Mouse (Mus musculus) neural tube, embryonic 13.5 days (tissue): ENCODE data around the gene Sprr2b. TPM values are rescaled to one million over a fixed set of nuclear protein-coding genes. Genes with fewer than 3 reads are reported as not detected.
"Not testable (repeated sequence)": the region's sequence is repeated elsewhere in the genome, so short reads cannot be mapped to it uniquely, and the experiment has no call there.

Source experiments
- ATAC-seq: fragments of 200-750 bp; cut with Nextera tagmentation; 2 replicates; pipeline ENCODE4 v1.8.0; 2017; ENCODE audit warnings: low read depth, mild to moderate bottlenecking, moderate TSS enrichment, moderate library complexity
- H3K27ac ChIP-seq: fragments of 300-500 bp; sonication (generic); replicated peaks from 2 replicates; pipeline ENCODE4 v1.5.1; 2015; ENCODE audit warnings: moderate library complexity, mild to moderate bottlenecking, inconsistent platforms
- H3K27me3 ChIP-seq: fragments of 300-500 bp; sonication (generic); 2 replicates; pipeline ENCODE4 v1.6.1; 2015; ENCODE audit warnings: mild to moderate bottlenecking, inconsistent platforms
- H3K36me3 ChIP-seq: fragments of 300-500 bp; sonication (generic); 2 replicates; pipeline ENCODE4 v1.6.1; 2015; ENCODE audit warnings: mild to moderate bottlenecking, inconsistent platforms
- H3K4me1 ChIP-seq: fragments of 300-500 bp; sonication (generic); replicated peaks from 2 replicates; pipeline ENCODE4 v1.6.1; 2015; ENCODE audit warnings: inconsistent platforms
- H3K4me2 ChIP-seq: fragments of 300-500 bp; sonication (generic); 2 replicates; pipeline ENCODE4 v1.6.1; 2015; ENCODE audit warnings: inconsistent platforms, mild to moderate bottlenecking, moderate library complexity
- H3K4me3 ChIP-seq: fragments of 300-500 bp; sonication (generic); 2 replicates; pipeline ENCODE4 v1.5.1; 2015; ENCODE audit warnings: mild to moderate bottlenecking, inconsistent platforms
- H3K9ac ChIP-seq: fragments of 300-500 bp; sonication (generic); 2 replicates; pipeline ENCODE4 v1.6.1; 2015; ENCODE audit warnings: moderate library complexity, mild to moderate bottlenecking, inconsistent platforms
- H3K9me3 ChIP-seq: fragments of 300-500 bp; sonication (generic); 2 replicates; pipeline ENCODE4 v1.6.1; 2016; ENCODE audit warnings: inconsistent platforms
- WGBS: fragments of 180-500 bp; shearing (Covaris S2); methylation state at CpG from one replicate; pipeline ENCODE4 v1.1.7; 2015; 5-methylcytosine and 5-hydroxymethylcytosine counted together
- polyA plus RNA-seq: library from polyadenylated mRNA; unstranded; fragments of >200 nt; fragmentation: Nextera tagmentation; extraction: Ambion mirVana; gene quantifications from 2 replicates; pipeline ENCODE4 v1.2.1, GENCODE M21; 2015

Gene Sprr2b
- polyA plus RNA-seq, result not detected in 2 replicates

- Histone ChIP-seq H3K4me2 (no peak within 1 kb of the TSS), H3K4me3 (no peak within 1 kb of the TSS), H3K36me3 (no peaks in the 10 kb centered on the region), H3K4me1 (no peaks in the 10 kb centered on the region), H3K9me3 (no peaks in the 10 kb centered on the region), H3K27me3 (no peaks in the 10 kb centered on the region), H3K27ac (no peak within 1 kb of the TSS), H3K9ac (no peak within 1 kb of the TSS)
- no peak for ATAC-seq
- whole genome bisulfite sequencing, result 75% methylated on average over 2 of the region's 2 CpGs
Observed at GRCm38 (mm10) chr3:92316320-92316719, at the start of gene Sprr2b. Gene Sprr2b, plus strand, starts transcription at chr3:92316620.

DNA sequence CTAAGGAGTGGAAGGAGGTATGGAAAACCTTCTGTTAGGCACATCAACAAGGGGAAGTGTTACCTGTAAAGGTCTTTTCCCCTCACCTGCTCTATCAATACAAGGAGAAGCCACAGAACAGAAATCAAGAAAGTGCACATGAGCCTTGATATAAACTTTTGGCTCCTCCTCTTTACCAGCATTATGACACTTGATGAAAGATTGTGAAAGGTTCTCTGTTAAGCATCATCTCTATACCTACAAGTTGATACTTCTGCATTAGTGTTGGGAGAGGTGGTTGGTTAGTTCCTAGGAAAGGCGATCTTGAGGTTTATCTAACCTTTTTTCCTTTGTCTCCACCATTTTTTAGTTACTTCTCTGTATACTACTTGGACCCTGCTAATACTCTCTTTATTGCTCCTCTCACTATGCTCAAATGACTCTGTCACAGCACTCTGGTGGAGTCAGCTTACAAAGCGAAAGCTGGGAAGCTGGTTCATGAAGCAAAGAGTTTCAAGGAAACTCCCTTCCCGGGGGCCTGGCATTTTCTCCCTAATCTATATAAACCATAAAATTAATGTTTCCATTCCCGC, 44.9 kb upstream of the Sprr2b start:
- WGBS, result no CpG with 5 or more reads among the region's 4 CpGs
- H3K27me3 ChIP-seq, H3K4me1 ChIP-seq, H3K4me2 ChIP-seq, H3K9ac ChIP-seq, H3K36me3 ChIP-seq, H3K27ac ChIP-seq, H3K4me3 ChIP-seq, H3K9me3 ChIP-seq: not testable (repeated sequence)
- ATAC-seq, result 0 out of 2 replicates have a peak, but pooled peaks have one; percentile 27

DNA sequence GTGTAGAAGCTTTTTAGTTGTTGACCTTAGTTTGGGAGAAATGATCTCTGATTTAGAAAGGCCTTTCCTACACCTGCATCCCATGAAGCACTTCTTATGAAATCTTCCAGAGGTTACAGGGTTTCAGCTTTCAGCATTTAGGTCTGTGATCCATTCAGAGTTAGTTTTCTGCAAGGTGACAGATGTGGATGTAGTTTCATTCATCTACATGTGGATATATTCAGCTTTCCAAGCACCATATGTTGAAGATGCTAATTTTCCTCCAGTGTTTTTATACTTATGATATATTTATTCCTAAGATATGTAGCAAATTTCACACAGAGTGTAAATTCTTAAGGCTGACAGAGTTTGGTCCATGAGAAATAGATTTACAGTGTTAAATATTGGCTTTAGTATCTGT, 42.9 kb upstream of the Sprr2b start:
- H3K36me3 ChIP-seq, ATAC-seq: not testable (repeated sequence)

DNA sequence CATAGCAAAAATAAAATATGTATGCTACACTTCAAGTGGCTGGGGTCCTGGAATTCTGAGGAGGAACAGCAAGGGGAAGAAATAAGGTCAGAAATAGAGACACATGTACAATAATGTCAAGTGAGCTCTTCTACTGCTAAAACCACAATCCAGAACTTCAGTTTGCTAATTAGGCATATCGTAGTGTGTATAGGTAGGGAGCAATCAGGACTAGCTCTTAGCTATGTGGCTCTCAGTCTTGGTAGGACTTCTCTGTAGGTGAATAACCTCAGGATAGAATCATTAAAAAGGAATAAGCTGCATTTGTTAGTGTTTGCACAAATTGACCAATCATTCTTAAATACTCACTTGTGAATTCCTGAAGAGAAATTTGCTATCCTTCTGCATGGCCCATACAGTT, 42.4 kb upstream of the Sprr2b start:
- H3K9me3 ChIP-seq, ATAC-seq, H3K4me3 ChIP-seq, H3K4me1 ChIP-seq, H3K27me3 ChIP-seq, H3K4me2 ChIP-seq, H3K27ac ChIP-seq, H3K36me3 ChIP-seq, H3K9ac ChIP-seq: not testable (repeated sequence)
- no CpG with 5 or more reads among the region's 1 CpGs for WGBS

More for the DNA sequence above, 42.9 kb upstream of the Sprr2b start:
- H3K9me3 ChIP-seq, H3K27ac ChIP-seq, H3K4me3 ChIP-seq, H3K4me2 ChIP-seq, H3K4me1 ChIP-seq, H3K9ac ChIP-seq, H3K27me3 ChIP-seq: not testable (repeated sequence)

GRCm38 (mm10) chr3:92279663-92280062, 36.8 kb upstream of the Sprr2b start:
- peak; percentile 64; the same call in 1 of the 2 replicates for ATAC-seq
- H3K9me3 ChIP-seq, H3K27me3 ChIP-seq, H3K4me2 ChIP-seq, H3K4me1 ChIP-seq, H3K4me3 ChIP-seq, H3K27ac ChIP-seq, H3K9ac ChIP-seq, H3K36me3 ChIP-seq: not testable (repeated sequence)

DNA sequence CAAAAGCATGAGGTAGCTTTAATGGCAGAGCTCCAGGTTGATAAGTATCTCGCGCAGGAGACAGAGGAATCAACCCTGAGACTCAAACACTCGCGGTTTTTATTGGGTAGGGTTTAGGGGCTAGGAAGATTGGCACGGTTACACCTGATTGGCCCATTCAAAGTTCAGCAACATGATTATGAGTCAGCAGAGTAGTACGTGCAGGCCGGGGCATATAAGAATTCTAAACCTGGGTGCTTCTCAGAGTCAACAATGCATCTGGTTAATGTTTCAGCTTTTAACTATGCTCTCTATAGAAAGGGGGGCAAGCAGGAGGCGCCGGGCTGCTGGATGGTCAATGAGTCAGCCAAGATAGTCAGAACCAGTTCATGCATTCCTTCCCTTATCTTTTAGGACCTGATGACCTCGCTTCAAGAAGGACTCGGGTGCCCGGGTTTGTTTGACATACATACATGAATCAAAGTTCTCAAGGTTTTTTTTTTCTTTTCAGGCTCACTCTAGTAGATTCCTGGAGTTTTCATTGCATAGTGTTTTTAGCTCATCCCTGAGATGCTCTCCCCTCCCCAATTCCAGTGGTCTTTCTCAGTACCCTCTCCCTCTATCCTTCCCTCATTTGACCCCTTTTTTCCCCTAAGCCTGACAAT, 35.3 kb upstream of the Sprr2b start:
- ATAC-seq, H3K27me3 ChIP-seq, H3K9me3 ChIP-seq, H3K4me2 ChIP-seq, H3K4me3 ChIP-seq, H3K9ac ChIP-seq, H3K27ac ChIP-seq, H3K36me3 ChIP-seq, H3K4me1 ChIP-seq: not testable (repeated sequence)
- 73% methylated on average over 5 of the region's 12 CpGs for WGBS

DNA sequence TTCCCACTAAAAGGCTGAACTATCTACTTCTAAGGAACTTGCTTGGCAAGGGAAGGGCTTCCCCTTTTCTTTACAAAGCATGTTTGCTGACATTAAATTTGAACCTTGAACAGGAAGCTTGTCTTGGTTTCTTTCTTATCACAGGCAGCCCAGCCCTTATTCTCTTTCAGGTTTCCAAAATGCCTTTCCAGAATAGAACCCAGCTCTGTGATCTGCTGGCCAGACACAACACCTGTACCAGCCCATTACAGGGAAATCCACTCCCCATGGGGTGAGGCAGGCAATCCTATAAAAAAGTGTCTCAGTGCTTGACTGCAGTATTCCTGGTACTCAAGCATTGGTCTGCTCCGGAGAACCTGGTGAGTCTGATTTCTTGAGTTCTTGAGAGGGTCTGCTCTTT, 31.3 kb upstream of the Sprr2b start, which contains the start of gene Sprr2a3:
Gene Sprr2a3 (plus strand): TSS at position 317 of the 400 bp plus-strand sequence.
- H3K9me3 ChIP-seq, H3K4me1 ChIP-seq, H3K36me3 ChIP-seq, ATAC-seq, H3K4me3 ChIP-seq, H3K27ac ChIP-seq, H3K4me2 ChIP-seq, H3K27me3 ChIP-seq, H3K9ac ChIP-seq: not testable (repeated sequence)
- 74% methylated on average over 1 of the region's 1 CpGs for WGBS

DNA sequence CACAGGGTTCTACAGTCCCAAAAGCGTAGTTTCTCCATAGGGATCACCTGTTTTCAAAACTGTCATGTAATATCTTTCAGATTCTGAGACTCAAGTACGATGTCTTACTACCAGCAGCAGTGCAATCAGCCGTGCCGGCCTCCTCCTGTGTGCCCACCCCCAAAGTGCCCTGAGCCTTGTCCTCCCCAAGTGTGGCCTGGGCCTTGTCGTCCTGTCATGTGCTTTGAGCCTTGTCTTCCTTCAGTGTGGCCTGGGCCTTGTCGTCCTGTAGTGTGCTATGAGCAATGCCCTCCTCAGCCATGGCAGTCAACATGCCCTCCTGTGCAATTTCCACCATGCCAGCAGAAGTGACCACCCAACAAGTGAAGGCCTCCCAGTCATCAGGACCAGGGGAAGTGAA, 27.9 kb upstream of the Sprr2b start:
- not testable (repeated sequence) for ATAC-seq, H3K9me3 ChIP-seq, H3K36me3 ChIP-seq, H3K27me3 ChIP-seq, H3K4me2 ChIP-seq, H3K4me3 ChIP-seq, H3K4me1 ChIP-seq, H3K9ac ChIP-seq, H3K27ac ChIP-seq
- 78% methylated on average over 5 of the region's 6 CpGs for WGBS

DNA sequence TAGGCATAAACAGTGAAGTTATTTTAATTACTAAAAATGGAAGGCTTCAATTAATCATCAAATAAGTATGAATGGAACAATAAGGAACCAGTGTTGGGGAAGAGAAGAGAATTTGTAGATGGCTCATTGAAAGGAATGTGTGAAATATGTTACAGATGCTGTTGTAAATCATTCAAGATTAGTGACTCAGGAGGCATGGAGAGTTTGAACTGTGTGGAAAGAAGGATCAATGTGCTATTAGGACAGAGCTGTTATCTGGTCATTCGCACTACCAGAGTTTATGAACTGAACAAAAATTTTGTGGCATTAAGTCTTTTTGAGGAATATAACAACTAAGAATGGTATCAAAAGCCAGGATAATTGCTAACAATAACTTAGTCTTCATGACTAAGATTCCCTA, 9.0 kb upstream of the Sprr2b start:
- H3K9ac ChIP-seq, result no peak overlapping the region
- H3K4me2 ChIP-seq, result no peak overlapping the region
- no peaks in the 10 kb centered on the region for H3K27me3 ChIP-seq
- no peak overlapping the region for H3K27ac ChIP-seq
- no peaks in the 10 kb centered on the region for H3K9me3 ChIP-seq
- H3K4me1 ChIP-seq, result no peaks in the 10 kb centered on the region
- H3K4me3 ChIP-seq, result no peak overlapping the region
- H3K36me3 ChIP-seq, result no peaks in the 10 kb centered on the region
- ATAC-seq, result no peak
- 79% methylated on average over 1 of the region's 1 CpGs for WGBS

- Histone ChIP-seq H3K9ac (no peak overlapping the region), H3K36me3 (no peaks in the 10 kb centered on the region), H3K4me1 (no peaks in the 10 kb centered on the region), H3K27ac (no peak overlapping the region), H3K4me3 (no peak overlapping the region), H3K27me3 (no peaks in the 10 kb centered on the region), H3K4me2 (no peak overlapping the region), H3K9me3 (no peaks in the 10 kb centered on the region)
- 82% methylated on average over 2 of the region's 2 CpGs for WGBS
- ATAC-seq, result no peak
Observed at GRCm38 (mm10) chr3:92317384-92317783, 964 bp downstream of the Sprr2b start.

DNA sequence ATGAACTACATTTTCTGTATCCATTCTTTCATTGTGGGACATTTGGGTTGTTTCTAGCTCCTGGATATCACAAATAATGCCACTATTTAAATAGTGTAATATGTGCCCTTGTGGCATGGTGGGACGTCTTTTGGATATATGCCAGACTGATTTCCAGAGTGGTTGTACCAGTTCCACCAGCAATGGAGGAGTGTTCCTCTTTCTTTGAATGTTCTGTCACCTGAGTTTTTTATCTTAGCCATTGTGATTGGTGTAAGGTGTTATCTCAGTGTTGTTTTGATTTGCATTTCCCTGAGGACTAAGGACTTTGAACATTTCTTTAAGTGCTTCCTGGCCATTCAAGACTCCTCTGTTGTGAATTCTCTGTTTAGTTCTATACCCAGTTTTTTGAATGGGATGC, 19.9 kb downstream of the Sprr2b start:
- no peak overlapping the region for H3K9ac ChIP-seq
- H3K4me1 ChIP-seq, result no peaks in the 10 kb centered on the region
- H3K27me3 ChIP-seq, result no peaks in the 10 kb centered on the region
- no peak overlapping the region for H3K4me2 ChIP-seq
- no peak for ATAC-seq
- WGBS, result 85% methylated on average over 1 of the region's 1 CpGs
- no peaks in the 10 kb centered on the region for H3K36me3 ChIP-seq
- H3K4me3 ChIP-seq, result no peak overlapping the region
- no peak overlapping the region for H3K27ac ChIP-seq
- H3K9me3 ChIP-seq, result no peaks in the 10 kb centered on the region

- Histone ChIP-seq H3K4me1 (no peaks in the 10 kb centered on the region), H3K9ac (no peak within 1 kb of the TSS), H3K27ac (no peak within 1 kb of the TSS), H3K4me3 (no peak within 1 kb of the TSS), H3K27me3 (no peaks in the 10 kb centered on the region), H3K4me2 (no peak within 1 kb of the TSS), H3K9me3 (no peaks in the 10 kb centered on the region), H3K36me3 (no peaks in the 10 kb centered on the region)
- no peak for ATAC-seq
- 92% methylated on average over 5 of the region's 5 CpGs for WGBS
Observed at GRCm38 (mm10) chr3:92338840-92339239, 22.4 kb downstream of the Sprr2b start, which contains the start of gene Sprr2d. Gene Sprr2d, plus strand, starts transcription at chr3:92339140.

DNA sequence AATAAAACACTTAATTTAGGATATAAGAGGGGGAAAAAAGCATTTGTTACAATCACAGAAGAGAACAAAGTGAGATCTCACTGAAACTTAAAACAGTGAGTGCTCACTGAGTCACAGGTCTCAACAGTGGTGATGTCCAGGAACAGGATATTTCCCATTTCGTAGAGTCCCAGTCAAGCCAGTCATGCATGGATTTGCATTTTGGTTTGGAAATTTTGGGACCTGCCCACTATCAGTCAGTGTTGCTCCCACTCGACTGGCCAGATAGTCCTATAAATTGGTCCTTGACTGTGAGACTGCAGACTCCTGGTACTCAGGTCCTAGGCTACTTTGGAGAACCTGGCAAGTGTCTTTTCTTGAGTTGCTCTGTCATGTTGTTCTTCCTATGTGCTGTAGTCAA, 35.4 kb downstream of the Sprr2b start, which contains the start of gene Sprr2e:
Gene Sprr2e (plus strand): TSS at position 301 of the 400 bp plus-strand sequence.
- no peak within 1 kb of the TSS for H3K4me2 ChIP-seq
- H3K4me3 ChIP-seq, result no peak within 1 kb of the TSS
- H3K27ac ChIP-seq, result no peak within 1 kb of the TSS
- no peak for ATAC-seq
- no peak within 1 kb of the TSS for H3K9ac ChIP-seq
- 88% methylated on average over 2 of the region's 2 CpGs for WGBS
- H3K27me3 ChIP-seq, result no peaks in the 10 kb centered on the region
- H3K36me3 ChIP-seq, result no peaks in the 10 kb centered on the region
- no peaks in the 10 kb centered on the region for H3K9me3 ChIP-seq
- H3K4me1 ChIP-seq, result no peaks in the 10 kb centered on the region
